Comparison of ENCODE assay signal across 8 mouse cellular contexts in genomic region chr11:22698057-22698941, GRCm38 (mm10).
DNase-seq lines count a peak whose midpoint lies in the region; ATAC-seq lines count a peak whose summit lies in the region.

No protein-coding gene starts in this region.

- H3K4me3 ChIP-seq in limb, embryonic 13.5 days, result no peak overlapping the region
- H3K4me3 ChIP-seq in limb, embryonic 10.5 days, result no peak overlapping the region
- H3K4me3 ChIP-seq in hindbrain, embryonic 12.5 days, result no peak overlapping the region

- H3K9ac ChIP-seq in limb, embryonic 13.5 days, result no peak overlapping the region
- no peak overlapping the region for H3K9ac ChIP-seq in hindbrain, embryonic 12.5 days

- 70% methylated on average over 5 of the region's 5 CpGs for WGBS in limb, embryonic 13.5 days
- 81% methylated on average over 5 of the region's 5 CpGs for WGBS in limb, embryonic 10.5 days
- WGBS in hindbrain, embryonic 12.5 days, result 67% methylated on average over 5 of the region's 5 CpGs

- DNase-seq in limb, embryonic 10.5 days (ENCODE audit: low spot score), result no peak
- DNase-seq in cerebellum, postnatal 36 days, result peak; percentile 61 to 69
- DNase-seq in retina, embryonic 14.5 days (ENCODE audit: low spot score), result peak; percentile 66
- DNase-seq in natural killer cell, adult 2 months (ENCODE audit: low spot score in 2 of 2), result no peak
- DNase-seq in embryo, embryonic 9.5 days (ENCODE audit: extremely low spot score), result no peak
- DNase-seq in ovary, postnatal 14 days (ENCODE audit: low spot score), result no peak

- H3K36me3 ChIP-seq in limb, embryonic 13.5 days, result no peaks in the 10 kb centered on the region
- no peaks in the 10 kb centered on the region for H3K36me3 ChIP-seq in limb, embryonic 10.5 days
- H3K36me3 ChIP-seq in hindbrain, embryonic 12.5 days, result no peaks in the 10 kb centered on the region

- H3K9me3 ChIP-seq in limb, embryonic 13.5 days, result no peaks in the 10 kb centered on the region
- H3K9me3 ChIP-seq in limb, embryonic 10.5 days (replicated peaks), result no peaks in the 10 kb centered on the region
- no peaks in the 10 kb centered on the region for H3K9me3 ChIP-seq in hindbrain, embryonic 12.5 days (replicated peaks)

- H3K27ac ChIP-seq in limb, embryonic 13.5 days, result no peak overlapping the region
- H3K27ac ChIP-seq in limb, embryonic 10.5 days, result no peak overlapping the region
- peak overlapping the region; percentile 61 for H3K27ac ChIP-seq in hindbrain, embryonic 12.5 days

- 0 out of 2 replicates have a peak, but pooled peaks have one; percentile 15 for ATAC-seq in limb, embryonic 13.5 days (ENCODE audit: low FRiP score, low read depth)
- ATAC-seq in hindbrain, embryonic 12.5 days (ENCODE audit: low FRiP score), result peak; percentile 83

- no peak overlapping the region for H3K4me2 ChIP-seq in limb, embryonic 13.5 days (replicated peaks)
- no peak overlapping the region for H3K4me2 ChIP-seq in hindbrain, embryonic 12.5 days (replicated peaks)

- no peaks in the 10 kb centered on the region for H3K27me3 ChIP-seq in limb, embryonic 13.5 days
- H3K27me3 ChIP-seq in limb, embryonic 10.5 days (ENCODE audit: low read depth, poor library complexity, severe bottlenecking), result no peaks in the 10 kb centered on the region
- H3K27me3 ChIP-seq in hindbrain, embryonic 12.5 days, result no peaks in the 10 kb centered on the region

- H3K4me1 ChIP-seq in limb, embryonic 13.5 days, result no peaks in the 10 kb centered on the region
- peaks cover 4% of the 10 kb centered on the region; the same call in 1 of the 2 replicates for H3K4me1 ChIP-seq in limb, embryonic 10.5 days
- H3K4me1 ChIP-seq in hindbrain, embryonic 12.5 days, result no peaks in the 10 kb centered on the region

Comparison
In these comparisons a context has a peak if more than half of its experiments do, and no peak if none do; other contexts are left out.
1. DNase-seq: peak in cerebellum, postnatal 36 days (2 of 2) and retina, embryonic 14.5 days (single experiment); none in limb, embryonic 10.5 days (single experiment), natural killer cell, adult 2 months (0 of 2), embryo, embryonic 9.5 days (single experiment) and ovary, postnatal 14 days (single experiment).